Mouse (Mus musculus): Measurements from ENCODE around the gene Akna.

- TF ChIP-seq CTCF (IDR thresholded peaks at IDR 0.05; ENCODE audit: low read depth) (no peak), EP300 (IDR thresholded peaks at IDR 0.05; ENCODE audit: low read depth) (no peak)
Observed at GRCm38 (mm10) chr4:63342491-63342890, 60.7 kb downstream of the Akna start.
